Mouse (Mus musculus): ENCODE data around the gene Kif2a. TPM values are rescaled to one million over a fixed set of nuclear protein-coding genes. Genes with fewer than 3 reads are reported as not detected.

Kif2a gene
- polyA plus RNA-seq, 1 experiment from 2014 or later, result 23.9 TPM

DNA sequence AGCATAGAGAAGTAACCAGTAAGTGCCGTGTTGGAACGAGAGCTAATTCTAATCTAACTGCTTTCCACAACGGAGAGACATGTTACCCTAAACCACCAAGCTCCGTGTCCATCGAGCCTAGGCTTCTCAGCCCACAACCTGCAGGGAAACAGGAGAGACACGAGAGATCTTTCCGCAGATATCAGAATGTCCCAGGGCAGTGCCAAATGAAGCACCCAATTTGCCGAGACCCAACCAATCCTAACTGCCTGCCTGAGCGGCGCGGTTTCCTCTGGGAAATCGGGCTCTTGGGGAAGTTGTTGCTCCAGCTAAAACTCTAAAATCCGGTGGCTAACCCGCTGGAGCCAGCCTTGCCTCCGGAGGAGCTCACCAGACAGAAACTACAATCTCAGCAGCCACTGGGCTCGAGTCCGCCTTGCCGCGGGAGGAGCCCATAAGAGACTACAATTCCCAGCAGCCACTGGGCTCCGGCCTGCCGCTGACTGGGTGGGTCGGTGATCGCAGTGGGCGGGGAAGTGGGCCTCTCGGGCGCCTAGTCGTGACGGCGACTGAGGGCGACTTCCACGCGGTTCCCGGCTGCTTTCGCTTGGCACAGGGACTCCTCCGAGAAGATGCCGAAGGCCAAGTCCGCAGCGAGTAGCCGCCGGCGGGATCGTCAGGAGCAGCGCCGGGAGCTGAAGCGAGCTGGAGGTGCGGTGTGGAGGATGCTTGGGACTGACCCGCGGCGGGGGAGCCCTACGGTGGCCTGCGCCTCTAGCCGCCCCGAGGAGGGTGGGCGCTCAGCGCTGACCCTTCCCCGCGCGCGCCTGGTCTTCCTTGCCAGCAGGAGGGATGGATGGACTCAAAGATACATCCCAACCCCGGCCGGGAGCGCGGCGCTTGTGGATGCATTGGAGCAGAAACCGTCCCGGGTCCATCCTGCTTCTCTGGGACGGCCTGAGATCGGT is 75.1 kb downstream of the Kif2a start, which contains the start of gene Dimt1:
Gene Dimt1 (plus strand): TSS at position 534 of the 947 bp plus-strand sequence.
- H3K4me2 ChIP-seq (ENCODE audit: low read length), result peak within 1 kb of the TSS; percentile 78
- peak within 1 kb of the TSS; percentile 80 for H3K9ac ChIP-seq (ENCODE audit: low read length)
- peak within 1 kb of the TSS; percentile 66 to 97 for H3K4me3 ChIP-seq (ENCODE audit: control insufficient read depth in 1 of 2, insufficient read depth in 1 of 2, low read depth in 1 of 2, low read length in 2 of 2)
- H3K27ac ChIP-seq (replicated peaks in 1 of 2; ENCODE audit: control insufficient read depth in 1 of 2, insufficient read depth in 1 of 2, low read depth in 2 of 2, low read length in 2 of 2), result peak within 1 kb of the TSS; percentile 85 to 87
- ATAC-seq (ENCODE audit: insufficient number of reproducible peaks, insufficient read depth, low FRiP score, low read depth), result peak; percentile 97
- WGBS, result under 1% methylated on average over 66 of the region's 68 CpGs
- no peaks in the 10 kb centered on the region for H3K9me3 ChIP-seq (ENCODE audit: control insufficient read depth, low read length)
- peaks cover 30% of the 10 kb centered on the region for H3K36me3 ChIP-seq (ENCODE audit: control insufficient read depth, insufficient read depth, low read length)
- peaks cover 0 to 16% of the 10 kb centered on the region in 2 experiments; a peak in 2 of 4 replicates for H3K4me1 ChIP-seq (ENCODE audit: control insufficient read depth in 2 of 2, insufficient read depth in 2 of 2, low read length in 2 of 2)
- no peaks in the 10 kb centered on the region for H3K27me3 ChIP-seq (ENCODE audit: control insufficient read depth, insufficient read depth, low read length)

- WGBS, result 77% methylated on average over 9 of the region's 9 CpGs
- H3K9me3 ChIP-seq (ENCODE audit: control insufficient read depth, low read length), result no peaks in the 10 kb centered on the region; the same call in 1 of the 2 replicates
- no peak overlapping the region for H3K4me3 ChIP-seq (ENCODE audit: control insufficient read depth in 1 of 2, insufficient read depth in 1 of 2, low read depth in 1 of 2, low read length in 2 of 2)
- H3K36me3 ChIP-seq (ENCODE audit: control insufficient read depth, insufficient read depth, low read length), result peaks cover 18% of the 10 kb centered on the region
- ATAC-seq (ENCODE audit: insufficient number of reproducible peaks, insufficient read depth, low FRiP score, low read depth), result no peak
- no peak overlapping the region for H3K4me2 ChIP-seq (ENCODE audit: low read length)
- no peaks in the 10 kb centered on the region for H3K27me3 ChIP-seq (ENCODE audit: control insufficient read depth, insufficient read depth, low read length)
- H3K27ac ChIP-seq (replicated peaks in 1 of 2; ENCODE audit: control insufficient read depth in 1 of 2, insufficient read depth in 1 of 2, low read depth in 2 of 2, low read length in 2 of 2), result no peak overlapping the region
- H3K9ac ChIP-seq (ENCODE audit: low read length), result no peak overlapping the region
- H3K4me1 ChIP-seq (ENCODE audit: control insufficient read depth in 2 of 2, insufficient read depth in 2 of 2, low read length in 2 of 2), result peaks cover 0 to 16% of the 10 kb centered on the region in 2 experiments; a peak in 2 of 4 replicates
These were observed 76.4 kb downstream of the Kif2a start for GRCm38 (mm10) chr13:106945518-106945917.

GRCm38 (mm10) chr13:106942721-106943120 is 79.2 kb downstream of the Kif2a start:
- Histone ChIP-seq H3K9ac (ENCODE audit: low read length) (no peak overlapping the region), H3K4me3 (ENCODE audit: control insufficient read depth in 1 of 2, insufficient read depth in 1 of 2, low read depth in 1 of 2, low read length in 2 of 2) (no peak overlapping the region), H3K36me3 (ENCODE audit: control insufficient read depth, insufficient read depth, low read length) (no peaks in the 10 kb centered on the region), H3K27ac (replicated peaks in 1 of 2; ENCODE audit: control insufficient read depth in 1 of 2, insufficient read depth in 1 of 2, low read depth in 2 of 2, low read length in 2 of 2) (no peak overlapping the region), H3K4me1 (ENCODE audit: control insufficient read depth in 2 of 2, insufficient read depth in 2 of 2, low read length in 2 of 2) (peaks cover 0 to 3% of the 10 kb centered on the region in 2 experiments; a peak in 2 of 4 replicates), H3K9me3 (ENCODE audit: control insufficient read depth, low read length) (no peaks in the 10 kb centered on the region; the same call in 1 of the 2 replicates), H3K4me2 (ENCODE audit: low read length) (no peak overlapping the region), H3K27me3 (ENCODE audit: control insufficient read depth, insufficient read depth, low read length) (no peaks in the 10 kb centered on the region)
- WGBS, result 73% methylated on average over 1 of the region's 1 CpGs
- ATAC-seq (ENCODE audit: insufficient number of reproducible peaks, insufficient read depth, low FRiP score, low read depth), result no peak

DNA sequence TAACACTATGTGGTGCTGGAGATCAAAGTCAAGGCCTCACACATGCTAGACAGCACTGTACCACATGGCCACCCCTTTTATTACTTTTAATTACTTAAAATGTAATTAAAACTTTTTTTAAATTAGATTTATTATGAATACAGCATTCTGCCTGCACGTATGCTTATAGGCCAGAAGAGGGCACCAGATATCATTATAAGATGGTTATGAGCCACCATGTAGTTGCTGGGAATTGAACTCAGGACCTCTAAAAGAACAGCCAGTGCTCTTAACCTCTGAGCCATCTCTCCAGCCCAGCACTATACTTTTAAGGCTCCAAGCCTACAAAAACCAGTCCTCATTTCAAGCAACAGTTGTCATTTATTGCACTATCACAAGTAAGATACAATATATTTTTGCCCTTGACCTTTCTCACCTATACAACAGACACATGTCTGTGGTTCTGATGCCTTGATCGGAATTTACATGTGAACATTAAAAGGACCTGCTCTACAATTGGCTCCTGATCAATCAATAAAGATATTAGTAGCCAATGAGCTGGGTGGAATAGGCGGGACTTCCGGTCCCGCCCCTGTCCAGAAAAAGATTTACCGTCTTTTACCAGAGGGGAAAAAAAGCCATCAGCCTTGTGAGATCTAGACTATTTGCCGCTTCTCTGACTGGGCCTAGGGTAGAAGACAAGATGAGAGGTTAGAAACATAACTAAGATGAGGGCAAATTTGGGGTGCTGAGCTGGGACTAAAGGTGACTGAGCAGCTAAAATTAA is 80.5 kb downstream of the Kif2a start:
- Histone ChIP-seq H3K27me3 (ENCODE audit: control insufficient read depth, insufficient read depth, low read length) (no peaks in the 10 kb centered on the region), H3K9ac (ENCODE audit: low read length) (no peak overlapping the region), H3K4me2 (ENCODE audit: low read length) (no peak overlapping the region), H3K36me3 (ENCODE audit: control insufficient read depth, insufficient read depth, low read length) (no peaks in the 10 kb centered on the region), H3K4me3 (ENCODE audit: control insufficient read depth in 1 of 2, insufficient read depth in 1 of 2, low read depth in 1 of 2, low read length in 2 of 2) (no peak overlapping the region), H3K27ac (replicated peaks in 1 of 2; ENCODE audit: control insufficient read depth in 1 of 2, insufficient read depth in 1 of 2, low read depth in 2 of 2, low read length in 2 of 2) (no peak overlapping the region), H3K9me3 (ENCODE audit: control insufficient read depth, low read length) (no peaks in the 10 kb centered on the region; the same call in 1 of the 2 replicates), H3K4me1 (ENCODE audit: control insufficient read depth in 2 of 2, insufficient read depth in 2 of 2, low read length in 2 of 2) (peaks cover 2% of the 10 kb centered on the region in 2 experiments; a peak in 1 of 4 replicates)
- 21% methylated on average over 7 of the region's 7 CpGs for WGBS
- ATAC-seq (ENCODE audit: insufficient number of reproducible peaks, insufficient read depth, low FRiP score, low read depth), result no peak

GRCm38 (mm10) chr13:106937138-106937472 is 84.8 kb downstream of the Kif2a start:
- Histone ChIP-seq H3K4me3 (ENCODE audit: control insufficient read depth in 1 of 2, insufficient read depth in 1 of 2, low read depth in 1 of 2, low read length in 2 of 2) (peak overlapping the region; percentile 84 to 100), H3K27ac (replicated peaks in 1 of 2; ENCODE audit: control insufficient read depth in 1 of 2, insufficient read depth in 1 of 2, low read depth in 2 of 2, low read length in 2 of 2) (no peak overlapping the region), H3K9me3 (ENCODE audit: control insufficient read depth, low read length) (no peaks in the 10 kb centered on the region; the same call in 1 of the 2 replicates), H3K9ac (ENCODE audit: low read length) (peak overlapping the region; percentile 97), H3K27me3 (ENCODE audit: control insufficient read depth, insufficient read depth, low read length) (no peaks in the 10 kb centered on the region), H3K4me1 (ENCODE audit: control insufficient read depth in 2 of 2, insufficient read depth in 2 of 2, low read length in 2 of 2) (peaks cover 3 to 10% of the 10 kb centered on the region in 2 experiments; a peak in 3 of 4 replicates), H3K36me3 (ENCODE audit: control insufficient read depth, insufficient read depth, low read length) (no peaks in the 10 kb centered on the region), H3K4me2 (ENCODE audit: low read length) (peak overlapping the region; percentile 72)
- 25% methylated on average over 7 of the region's 7 CpGs for WGBS
- ATAC-seq (ENCODE audit: insufficient number of reproducible peaks, insufficient read depth, low FRiP score, low read depth), result 0 out of 2 replicates have a peak, but pooled peaks have one; percentile 8

DNA sequence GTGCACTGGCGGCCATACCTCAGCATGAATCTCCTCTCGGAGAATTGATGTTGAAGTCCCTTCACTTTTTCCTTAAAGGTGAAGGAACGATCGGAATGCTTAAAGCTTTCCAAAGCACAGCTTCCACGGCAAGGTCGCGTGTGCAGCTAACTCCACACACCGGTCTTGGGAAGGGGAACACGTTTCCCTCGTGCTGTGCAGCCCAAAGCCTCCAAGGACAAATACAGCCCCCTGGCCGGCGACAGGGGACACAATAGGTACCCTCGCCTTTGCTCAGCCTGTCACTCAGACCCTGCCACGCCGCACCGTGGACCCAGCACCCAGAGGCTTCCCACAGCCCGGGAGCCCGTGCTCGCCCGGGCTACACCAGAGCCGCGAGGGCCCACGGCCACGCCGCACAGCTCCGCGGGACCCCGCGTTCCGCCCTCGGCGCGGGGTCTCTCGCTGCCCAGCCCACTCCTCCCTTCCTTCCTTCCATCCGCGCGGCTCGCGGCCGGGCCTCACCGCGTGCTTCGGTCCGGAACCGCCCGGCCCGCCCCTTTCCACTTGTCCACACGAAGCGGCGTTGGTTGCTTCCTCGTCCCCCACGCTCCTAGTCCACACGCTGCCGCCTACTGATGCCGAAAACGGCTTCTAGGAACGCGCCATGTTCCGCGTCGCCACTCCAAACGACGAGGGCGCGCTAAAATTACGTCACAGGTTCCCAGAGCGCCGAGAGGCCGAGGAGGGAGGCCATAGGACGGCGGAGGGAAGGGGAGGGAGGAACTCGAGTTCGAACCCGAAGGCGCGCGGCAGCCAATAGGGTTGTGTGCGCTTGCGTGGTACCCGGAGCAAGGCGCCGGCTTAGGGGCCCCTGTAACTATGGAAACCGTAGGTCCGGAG is 85.4 kb downstream of the Kif2a start, which contains the start of gene Ipo11:
Gene Ipo11 (minus strand): TSS at position 703 of the 882 bp plus-strand sequence.
- under 1% methylated on average over 82 of the region's 84 CpGs for WGBS
- peak within 1 kb of the TSS; percentile 97 for H3K9ac ChIP-seq (ENCODE audit: low read length)
- H3K4me2 ChIP-seq (ENCODE audit: low read length), result peak within 1 kb of the TSS; percentile 72
- H3K27me3 ChIP-seq (ENCODE audit: control insufficient read depth, insufficient read depth, low read length), result no peaks in the 10 kb centered on the region
- H3K36me3 ChIP-seq (ENCODE audit: control insufficient read depth, insufficient read depth, low read length), result no peaks in the 10 kb centered on the region
- H3K9me3 ChIP-seq (ENCODE audit: control insufficient read depth, low read length), result no peaks in the 10 kb centered on the region; the same call in 1 of the 2 replicates
- peak within 1 kb of the TSS; percentile 84 to 100 for H3K4me3 ChIP-seq (ENCODE audit: control insufficient read depth in 1 of 2, insufficient read depth in 1 of 2, low read depth in 1 of 2, low read length in 2 of 2)
- peak; percentile 95 for ATAC-seq (ENCODE audit: insufficient number of reproducible peaks, insufficient read depth, low FRiP score, low read depth)
- H3K27ac ChIP-seq (replicated peaks in 1 of 2; ENCODE audit: control insufficient read depth in 1 of 2, insufficient read depth in 1 of 2, low read depth in 2 of 2, low read length in 2 of 2), result peak within 1 kb of the TSS; percentile 78 to 90
- peaks cover 3 to 10% of the 10 kb centered on the region in 2 experiments; a peak in 3 of 4 replicates for H3K4me1 ChIP-seq (ENCODE audit: control insufficient read depth in 2 of 2, insufficient read depth in 2 of 2, low read length in 2 of 2)

Measured in heart, embryonic 14.5 days (tissue).